ENCODE assay signal across 8 mouse cellular contexts in the genomic region with DNA sequence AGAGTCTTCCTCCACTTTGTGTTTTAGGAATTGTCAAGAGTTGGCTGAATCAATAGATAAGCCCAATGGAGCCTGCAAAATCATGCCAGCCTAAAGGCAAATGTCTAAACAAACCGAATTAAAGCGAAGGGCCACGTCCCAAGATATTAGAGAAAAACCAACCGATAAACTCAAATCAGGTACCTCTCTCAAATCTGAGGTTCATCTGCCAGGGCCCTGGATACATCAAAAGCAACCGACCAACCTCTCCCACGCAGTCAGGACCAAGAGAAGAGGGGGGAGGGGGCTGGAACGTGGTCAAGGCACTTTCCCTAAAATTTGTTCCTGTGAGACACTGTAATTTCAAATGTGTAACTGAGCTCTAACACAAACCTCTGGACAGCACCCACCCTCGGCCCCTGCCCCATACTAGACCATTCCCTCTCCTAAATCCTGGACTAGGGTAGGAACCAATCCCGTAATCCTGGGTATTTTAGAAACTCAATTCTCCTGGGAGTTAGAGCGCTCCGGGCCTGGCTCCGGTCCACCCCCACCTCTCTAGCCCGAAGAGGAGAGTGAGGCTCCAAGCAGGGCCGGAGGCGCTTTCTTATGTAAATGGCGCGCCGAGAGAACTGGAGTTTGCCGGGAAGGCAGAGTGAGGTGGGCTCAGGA. TPM values are rescaled to one million over a fixed set of nuclear protein-coding genes. Genes with fewer than 3 reads are reported as not detected.
DNase-seq lines count a peak whose midpoint lies in the region; ATAC-seq and TF ChIP-seq lines count a peak whose summit lies in the region.

No protein-coding gene starts in this region.

- peak overlapping the region; percentile 97 for H3K4me2 ChIP-seq in kidney, embryonic 15.5 days
- H3K4me2 ChIP-seq in intestine, postnatal 0 days (replicated peaks; ENCODE audit: low read depth), result peak overlapping the region; percentile 86
- H3K4me2 ChIP-seq in midbrain, embryonic 15.5 days, result peak overlapping the region; percentile 99

- H3K27ac ChIP-seq in kidney, embryonic 15.5 days, result peak overlapping the region; percentile 86
- peak overlapping the region; percentile 63 for H3K27ac ChIP-seq in MEL (ENCODE audit: control insufficient read depth, low read depth, low read length)
- peak overlapping the region; percentile 91 for H3K27ac ChIP-seq in forebrain, embryonic 10.5 days
- H3K27ac ChIP-seq in intestine, postnatal 0 days (ENCODE audit: low read depth, low read length), result peak overlapping the region; percentile 71
- H3K27ac ChIP-seq in midbrain, embryonic 15.5 days, result no peak overlapping the region

- H3K4me3 ChIP-seq in kidney, embryonic 15.5 days (replicated peaks), result peak overlapping the region; percentile 70
- H3K4me3 ChIP-seq in MEL (ENCODE audit: control insufficient read depth in 1 of 2, insufficient read depth in 1 of 2, low read depth in 2 of 2, low read length in 2 of 2), result peak overlapping the region; percentile 80 to 88
- H3K4me3 ChIP-seq in forebrain, embryonic 10.5 days, result peak overlapping the region; percentile 76
- H3K4me3 ChIP-seq in intestine, postnatal 0 days (ENCODE audit: low read depth, low read length), result peak overlapping the region; percentile 49
- peak overlapping the region; percentile 53 for H3K4me3 ChIP-seq in midbrain, embryonic 15.5 days

- TF ChIP-seq CTCF in MEL (IDR thresholded peaks at IDR 0.05 in 2 of 3, conservative IDR thresholded peaks at IDR 0.05 in 1 of 3; ENCODE audit: control insufficient read depth in 1 of 3, insufficient read depth in 1 of 3, low read depth in 2 of 3, low read length in 3 of 3, poor library complexity in 1 of 3, severe bottlenecking in 1 of 3), result no peak
- no peak for TF ChIP-seq CTCF in intestine, postnatal 0 days (IDR thresholded peaks at IDR 0.05; ENCODE audit: low read depth)

- no peaks in the 10 kb centered on the region for H3K9me3 ChIP-seq in kidney, embryonic 15.5 days (replicated peaks)
- no peaks in the 10 kb centered on the region for H3K9me3 ChIP-seq in MEL (replicated peaks; ENCODE audit: insufficient read depth, low read length)
- H3K9me3 ChIP-seq in forebrain, embryonic 10.5 days, result no peaks in the 10 kb centered on the region
- no peaks in the 10 kb centered on the region for H3K9me3 ChIP-seq in intestine, postnatal 0 days (ENCODE audit: control insufficient read depth)
- H3K9me3 ChIP-seq in midbrain, embryonic 15.5 days, result no peaks in the 10 kb centered on the region

- no peaks in the 10 kb centered on the region for H3K36me3 ChIP-seq in kidney, embryonic 15.5 days
- H3K36me3 ChIP-seq in MEL (ENCODE audit: control insufficient read depth in 1 of 2, insufficient read depth in 2 of 2, low read length in 2 of 2), result peaks cover 0 to 37% of the 10 kb centered on the region in 2 experiments; a peak in 3 of 4 replicates
- H3K36me3 ChIP-seq in forebrain, embryonic 10.5 days (replicated peaks), result peaks cover 22% of the 10 kb centered on the region
- H3K36me3 ChIP-seq in intestine, postnatal 0 days (ENCODE audit: control insufficient read depth, insufficient read depth), result no peaks in the 10 kb centered on the region
- no peaks in the 10 kb centered on the region for H3K36me3 ChIP-seq in midbrain, embryonic 15.5 days (replicated peaks)

- peaks cover 47% of the 10 kb centered on the region for H3K4me1 ChIP-seq in kidney, embryonic 15.5 days
- H3K4me1 ChIP-seq in MEL (ENCODE audit: control insufficient read depth in 1 of 2, insufficient read depth in 2 of 2, low read length in 2 of 2), result peaks cover 17 to 53% of the 10 kb centered on the region in 2 experiments
- H3K4me1 ChIP-seq in forebrain, embryonic 10.5 days, result peaks cover 46% of the 10 kb centered on the region
- 0 out of 2 replicates have a peak, but pooled peaks cover 5% of the 10 kb centered on the region for H3K4me1 ChIP-seq in intestine, postnatal 0 days (replicated peaks; ENCODE audit: control insufficient read depth, insufficient read depth, low read length)
- H3K4me1 ChIP-seq in midbrain, embryonic 15.5 days, result peaks cover 21% of the 10 kb centered on the region

- TF ChIP-seq RAD21 in MEL (IDR thresholded peaks at IDR 0.05; ENCODE audit: low read depth, low read length), result no peak

- H3K9ac ChIP-seq in kidney, embryonic 15.5 days, result peak overlapping the region; percentile 53
- H3K9ac ChIP-seq in MEL (ENCODE audit: control insufficient read depth, low read depth, low read length, poor library complexity, severe bottlenecking), result peak overlapping the region; percentile 80
- peak overlapping the region; percentile 54 for H3K9ac ChIP-seq in intestine, postnatal 0 days (ENCODE audit: low read depth, low read length)
- no peak overlapping the region for H3K9ac ChIP-seq in midbrain, embryonic 15.5 days

- TF ChIP-seq POLR2A in MEL (IDR thresholded peaks at IDR 0.05; ENCODE audit: control insufficient read depth in 1 of 2, insufficient read depth in 1 of 2, low read depth in 1 of 2, low read length in 2 of 2, poor library complexity in 1 of 2), result no peak; a peak in 1 of 4 replicates

- under 1% methylated on average over 19 of the region's 19 CpGs for WGBS in kidney, embryonic 15.5 days
- WGBS in forebrain, embryonic 10.5 days, result under 1% methylated on average over 19 of the region's 19 CpGs
- WGBS in intestine, postnatal 0 days, result 6% methylated on average over 19 of the region's 19 CpGs
- under 1% methylated on average over 19 of the region's 19 CpGs for WGBS in midbrain, embryonic 15.5 days

- H3K79me2 ChIP-seq in MEL (ENCODE audit: control insufficient read depth, insufficient read depth, low read length, poor library complexity), result peaks cover 59% of the 10 kb centered on the region

- peak; percentile 5; the same call in 1 of the 2 replicates for ATAC-seq in kidney, embryonic 15.5 days (replicated peaks; ENCODE audit: low FRiP score)
- ATAC-seq in intestine, postnatal 0 days, result no peak
- peak; percentile 40; the same call in 1 of the 2 replicates for ATAC-seq in midbrain, embryonic 15.5 days (replicated peaks)

- DNase-seq in kidney, adult 18-20 months, result no peak
- peak; percentile 34 for DNase-seq in MEL (ENCODE audit: low read depth, low spot score)
- DNase-seq in forebrain, embryonic 10.5 days (ENCODE audit: extremely low spot score, low spot score), result peak; percentile 65
- DNase-seq in spleen, postnatal 10 days (ENCODE audit: low spot score in 2 of 2), result no peak
- DNase-seq in ovary, adult 18-20 months (ENCODE audit: low spot score), result no peak

- H3K27me3 ChIP-seq in kidney, embryonic 15.5 days, result peaks cover 10% of the 10 kb centered on the region
- no peaks in the 10 kb centered on the region for H3K27me3 ChIP-seq in MEL (ENCODE audit: control insufficient read depth in 1 of 2, insufficient read depth in 2 of 2, low read length in 2 of 2)
- H3K27me3 ChIP-seq in forebrain, embryonic 10.5 days (ENCODE audit: poor library complexity, severe bottlenecking), result peaks cover 11% of the 10 kb centered on the region
- peaks cover 21% of the 10 kb centered on the region; the same call in 1 of the 2 replicates for H3K27me3 ChIP-seq in intestine, postnatal 0 days (replicated peaks; ENCODE audit: control insufficient read depth, insufficient read depth, low read length)
- peaks cover 17% of the 10 kb centered on the region; the same call in 1 of the 2 replicates for H3K27me3 ChIP-seq in midbrain, embryonic 15.5 days (replicated peaks)

- TF ChIP-seq EP300 in MEL (IDR thresholded peaks at IDR 0.05; ENCODE audit: low read depth in 1 of 2, low read length in 2 of 2), result no peak

TF ChIP-seq in MEL, 35 proteins besides CTCF, POLR2A, EP300 and RAD21:
- TF ChIP-seq TBP (IDR thresholded peaks at IDR 0.05; ENCODE audit: low read depth, low read length) (no peak), GATA1 (IDR thresholded peaks at IDR 0.05; ENCODE audit: low read depth, low read length) (no peak), CHD2 (IDR thresholded peaks at IDR 0.05; ENCODE audit: low read length) (no peak), ZNF384 (IDR thresholded peaks at IDR 0.05; ENCODE audit: low read depth, low read length) (no peak), KAT2A (conservative IDR thresholded peaks at IDR 0.05; ENCODE audit: low read depth, low read length) (no peak), GABPA (IDR thresholded peaks at IDR 0.05; ENCODE audit: low read depth, low read length) (no peak), UBTF (IDR thresholded peaks at IDR 0.05; ENCODE audit: borderline replicate concordance, insufficient read depth, low read depth, low read length) (no peak), ELF1 (IDR thresholded peaks at IDR 0.05; ENCODE audit: low read depth, low read length) (no peak), HCFC1 (IDR thresholded peaks at IDR 0.05; ENCODE audit: low read depth, low read length) (no peak), ZMIZ1 (IDR thresholded peaks at IDR 0.05; ENCODE audit: low read depth, low read length) (no peak), NELFE (IDR thresholded peaks at IDR 0.05; ENCODE audit: low read depth, low read length) (no peak), SIN3A (IDR thresholded peaks at IDR 0.05; ENCODE audit: low read length) (no peak), MAZ (IDR thresholded peaks at IDR 0.05; ENCODE audit: low read depth, low read length) (no peak), TAL1 (IDR thresholded peaks at IDR 0.05; ENCODE audit: low read length) (no peak)

RNA-seq across cellular contexts. Expression of a gene that starts 1.7 kb away (rescaled TPM):
- polyA plus RNA-seq in kidney, embryonic 15.5 days (2015; fragmentation: Nextera tagmentation; extraction: Ambion mirVana), result 19.0 and 19.7 TPM in 2 replicates
- total RNA-seq in MEL (2012; rRNA removed), result 51.6 and 75.6 TPM in 2 replicates
- 10 to 100 TPM in 1 of 2 experiments, not detected in 1; 44.2 TPM for polyA plus RNA-seq in MEL (2012; ENCODE audit: insufficient read depth in 1 of 2, insufficient read length in 2 of 2, low read depth in 1 of 2, low replicate concordance in 2 of 2, missing spikeins in 1 of 2)
- 36.1 and 39.0 TPM in 2 replicates for polyA plus RNA-seq in forebrain, embryonic 10.5 days (2016; fragmentation: Nextera tagmentation; extraction: Ambion mirVana)
- polyA plus RNA-seq in intestine, postnatal 0 days (2015; fragmentation: Nextera tagmentation; extraction: Ambion mirVana), result 2.5 and 2.8 TPM in 2 replicates
- polyA plus RNA-seq in midbrain, embryonic 15.5 days (2015; fragmentation: Nextera tagmentation; extraction: Ambion mirVana), result 2.2 and 2.8 TPM in 2 replicates

Comparison
In these comparisons a context has a peak if more than half of its experiments do, and no peak if none do; other contexts are left out.
1. DNase-seq: peak in MEL (single experiment) and forebrain, embryonic 10.5 days (single experiment); none in kidney, adult 18-20 months (single experiment), spleen, postnatal 10 days (0 of 2) and ovary, adult 18-20 months (single experiment).
2. Peak in every context shown above with its lines, with median percentiles within 50 percentile points of each other: H3K4me2 ChIP-seq and H3K4me3 ChIP-seq.